Mouse (Mus musculus) lung, adult 2 months (tissue): ENCODE data around the gene Try4.

Experiments used
- CTCF ChIP-seq: fragments of 200-500 bp; IDR thresholded peaks from 2 replicates; pipeline ENCODE4 v1.5.1; 2011; ENCODE audit warnings: mild to moderate bottlenecking, low read length, control low read depth; ENCODE audit not compliant: insufficient read depth
- POLR2A ChIP-seq: fragments of 200-500 bp; IDR thresholded peaks from 2 replicates; pipeline ENCODE4 v1.6.1; 2011; ENCODE audit warnings: low read depth, mild to moderate bottlenecking, control low read depth, low read length, borderline replicate concordance; ENCODE audit errors: extremely low read depth

DNA sequence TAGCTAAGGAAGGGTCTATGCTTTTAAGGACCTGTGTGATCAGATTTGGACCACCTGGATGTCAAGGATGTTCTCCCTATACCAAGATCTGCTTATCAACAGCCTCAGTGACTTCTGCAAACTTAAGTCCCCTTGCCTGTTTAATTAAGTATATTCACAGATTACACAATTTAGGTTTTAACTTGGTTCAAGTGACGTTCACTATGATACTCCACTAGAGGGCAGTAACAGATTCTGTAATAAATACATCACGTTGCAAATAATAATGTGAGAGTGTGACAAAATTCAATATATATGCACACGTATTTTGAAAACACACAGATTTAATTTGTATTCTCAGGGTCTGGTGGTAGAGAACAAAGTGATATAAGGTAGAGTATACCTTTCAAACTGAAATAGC, 39.3 kb upstream of the Try4 start:
- no peak for TF ChIP-seq CTCF
- no peak for TF ChIP-seq POLR2A
